Mouse (Mus musculus) kidney, adult 2 months (tissue): ENCODE data around the gene Gm26661. TPM values are rescaled to one million over a fixed set of nuclear protein-coding genes. Genes with fewer than 3 reads are reported as not detected.

Source experiments
- DNase-seq: peaks from one replicate; pipeline ENCODE4 v3.0.0; 2021
- H3K27ac ChIP-seq: fragments of 200-500 bp; 2 replicates; pipeline ENCODE4 v1.5.1; 2012; ENCODE audit warnings: low read depth, low read length, control low read depth, inconsistent platforms; ENCODE audit not compliant: insufficient read depth
- H3K27me3 ChIP-seq: fragments of 200-500 bp; replicated peaks from 2 replicates; pipeline ENCODE4 v1.6.1; 2012; ENCODE audit warnings: mild to moderate bottlenecking, moderate library complexity, low read length, inconsistent platforms; ENCODE audit not compliant: control insufficient read depth, insufficient read depth
- H3K36me3 ChIP-seq: fragments of 200-500 bp; 2 replicates; pipeline ENCODE4 v1.6.1; 2012; ENCODE audit warnings: mild to moderate bottlenecking, moderate library complexity, low read length, inconsistent platforms; ENCODE audit not compliant: control insufficient read depth, insufficient read depth
- H3K4me1 ChIP-seq: fragments of 200-500 bp; 2 replicates; pipeline ENCODE4 v1.6.1; 2011; ENCODE audit warnings: low read length; ENCODE audit not compliant: control insufficient read depth, insufficient read depth
- H3K4me3 ChIP-seq: fragments of 200-500 bp; 2 replicates; pipeline ENCODE4 v1.5.1; 2011; ENCODE audit warnings: mild to moderate bottlenecking, low read depth, low read length, control low read depth; ENCODE audit not compliant: insufficient read depth
- CTCF ChIP-seq: fragments of 200-500 bp; conservative IDR thresholded peaks from 2 replicates; pipeline ENCODE4 v1.5.1; 2011; ENCODE audit warnings: low read depth, mild to moderate bottlenecking, control low read depth, low read length, moderate library complexity, mixed read lengths; ENCODE audit not compliant: insufficient read depth, insufficient read length
- POLR2A ChIP-seq: fragments of 200-500 bp; IDR thresholded peaks from one replicate; pipeline ENCODE4 v1.6.1; 2011; ENCODE audit warnings: low read depth, low read length, control low read depth
- whole genome bisulfite sequencing: fragments of 180-500 bp; shearing (Covaris S2); methylation state at CpG from one replicate; pipeline ENCODE4 v1.1.7; 2018; 5-methylcytosine and 5-hydroxymethylcytosine counted together
- polyA plus RNA-seq: library from polyadenylated mRNA; depleted of rRNA; stranded (reverse); fragments of >200 nt; gene quantifications from 2 replicates; pipeline ENCODE4 v1.2.3, GENCODE M21; 2012

Gene Gm26661
- polyA plus RNA-seq, 1 experiment, result not detected

GRCm38 (mm10) chr14:7789266-7790030 lies 1.9 kb upstream of the Gm26661 start:
- no peak overlapping the region for H3K4me3 ChIP-seq
- 0 out of 2 replicates have a peak, but pooled peaks cover 3% of the 10 kb centered on the region for H3K4me1 ChIP-seq
- no peak overlapping the region for H3K27ac ChIP-seq
- TF ChIP-seq POLR2A (no peak), CTCF (no peak)
- DNase-seq, result no peak
- H3K36me3 ChIP-seq, result no peaks in the 10 kb centered on the region
- no peaks in the 10 kb centered on the region for H3K27me3 ChIP-seq
- 83% methylated on average over 7 of the region's 7 CpGs for WGBS

GRCm38 (mm10) chr14:7791061-7791531 lies 291 bp upstream of the Gm26661 start:
- Histone ChIP-seq H3K4me1 (0 out of 2 replicates have a peak, but pooled peaks cover 3% of the 10 kb centered on the region), H3K4me3 (peak overlapping the region; percentile 20; the same call in 1 of the 2 replicates), H3K27ac (no peak overlapping the region), H3K36me3 (no peaks in the 10 kb centered on the region), H3K27me3 (no peaks in the 10 kb centered on the region)
- TF ChIP-seq CTCF (no peak), POLR2A (no peak)
- no peak for DNase-seq
- 19% methylated on average over 19 of the region's 19 CpGs for WGBS

- no peak overlapping the region for H3K4me3 ChIP-seq
- H3K27ac ChIP-seq, result no peak overlapping the region
- H3K36me3 ChIP-seq, result no peaks in the 10 kb centered on the region
- WGBS, result 86% methylated on average over 4 of the region's 4 CpGs
- H3K27me3 ChIP-seq, result no peaks in the 10 kb centered on the region
- TF ChIP-seq CTCF (no peak), POLR2A (no peak)
- DNase-seq, result no peak
- 0 out of 2 replicates have a peak, but pooled peaks cover 3% of the 10 kb centered on the region for H3K4me1 ChIP-seq
Measured at GRCm38 (mm10) chr14:7795961-7796360, 4.6 kb downstream of the Gm26661 start.

DNA sequence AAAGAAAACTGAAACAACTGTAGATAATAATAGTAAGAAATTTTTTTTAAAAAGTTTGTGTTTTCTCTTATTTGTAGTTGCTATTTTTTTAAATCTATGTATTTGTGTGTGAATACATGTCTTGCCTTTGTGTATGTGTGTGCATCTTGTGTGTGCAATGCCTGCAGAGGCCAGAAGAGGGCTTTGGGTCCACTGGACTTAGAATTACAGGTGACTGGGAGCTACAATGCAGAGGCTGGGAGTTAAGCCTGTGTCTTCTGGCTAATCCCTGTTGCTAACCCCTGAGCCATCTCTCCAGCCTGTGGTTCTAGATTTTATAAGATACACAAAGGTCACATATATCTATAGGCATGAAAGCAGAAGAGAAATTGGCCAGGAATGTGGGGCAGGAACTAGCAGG lies 9.2 kb downstream of the Gm26661 start:
- no peak for DNase-seq
- no peaks in the 10 kb centered on the region for H3K27me3 ChIP-seq
- H3K4me3 ChIP-seq, result no peak overlapping the region
- TF ChIP-seq CTCF (no peak), POLR2A (no peak)
- no peak overlapping the region for H3K27ac ChIP-seq
- H3K4me1 ChIP-seq, result no peaks in the 10 kb centered on the region
- H3K36me3 ChIP-seq, result no peaks in the 10 kb centered on the region

- DNase-seq, result peak; percentile 48
Measured at GRCm38 (mm10) chr14:7801831-7802230, 10.4 kb downstream of the Gm26661 start.

DNA sequence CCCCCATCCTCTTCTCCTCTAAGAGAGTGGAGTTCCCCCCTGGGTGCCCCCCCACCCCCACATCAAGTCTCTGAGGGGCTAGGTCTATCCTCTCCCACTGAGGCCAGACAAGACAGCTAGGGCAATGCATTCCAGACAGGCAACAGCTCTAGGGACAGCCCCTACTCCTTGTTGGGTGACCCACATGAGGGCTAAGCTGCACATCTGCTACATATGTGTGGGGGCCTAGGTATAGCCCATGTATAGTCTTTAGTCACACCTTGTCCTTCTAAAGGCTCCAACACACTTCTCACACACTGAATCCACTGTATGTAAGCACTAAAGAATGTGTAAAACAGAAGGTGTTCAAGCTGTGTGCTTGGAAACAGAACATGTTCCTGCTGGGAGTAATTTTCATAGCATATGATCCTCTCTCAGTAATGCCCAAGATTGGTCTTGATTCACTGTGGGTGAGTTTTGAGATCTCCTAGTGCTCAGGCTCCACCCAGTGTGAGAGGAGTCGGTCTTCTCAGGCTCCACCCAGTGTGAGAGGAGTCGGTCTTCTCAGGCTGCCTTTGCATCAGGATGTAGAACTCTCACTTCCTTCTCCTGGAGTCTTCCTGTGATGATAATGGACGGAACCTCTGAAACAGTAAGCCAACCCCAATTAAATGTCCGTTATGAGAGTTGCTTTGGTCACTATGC lies 12.6 kb downstream of the Gm26661 start:
- TF ChIP-seq CTCF, result no peak
- no peak for TF ChIP-seq POLR2A
- WGBS, result 43% methylated on average over 4 of the region's 4 CpGs
- H3K36me3 ChIP-seq, result no peaks in the 10 kb centered on the region
- DNase-seq, result no peak
- H3K27ac ChIP-seq, result no peak overlapping the region
- H3K4me1 ChIP-seq, result no peaks in the 10 kb centered on the region
- H3K4me3 ChIP-seq, result no peak overlapping the region
- H3K27me3 ChIP-seq, result no peaks in the 10 kb centered on the region

More at GRCm38 (mm10) chr14:7801831-7802230, 10.4 kb downstream of the Gm26661 start:
- Histone ChIP-seq H3K36me3 (no peaks in the 10 kb centered on the region), H3K4me3 (no peak overlapping the region), H3K27me3 (no peaks in the 10 kb centered on the region), H3K27ac (no peak overlapping the region), H3K4me1 (no peaks in the 10 kb centered on the region)
- TF ChIP-seq CTCF (peak; percentile 57), POLR2A (no peak)
- 10% methylated on average over 4 of the region's 4 CpGs for WGBS

DNA sequence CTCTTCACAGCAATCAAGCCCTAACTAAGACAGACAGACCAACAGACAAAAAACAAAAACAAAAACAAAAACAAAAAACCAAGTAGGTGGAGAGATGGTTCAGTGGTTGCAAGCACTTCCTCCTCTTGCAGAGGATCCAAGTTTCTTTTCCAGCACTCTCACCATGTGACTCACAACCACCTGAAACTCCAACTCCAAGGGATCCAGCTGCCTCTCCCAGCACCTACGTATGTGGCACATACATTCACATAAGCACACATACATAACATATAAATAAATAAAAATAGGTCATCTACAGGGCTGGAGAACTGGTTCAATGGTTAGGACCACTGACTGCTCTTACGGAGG lies 13.1 kb downstream of the Gm26661 start:
- no peaks in the 10 kb centered on the region for H3K36me3 ChIP-seq
- DNase-seq, result no peak
- no peak overlapping the region for H3K27ac ChIP-seq
- no peak overlapping the region for H3K4me3 ChIP-seq
- no peaks in the 10 kb centered on the region for H3K4me1 ChIP-seq
- no peaks in the 10 kb centered on the region for H3K27me3 ChIP-seq
- 96% methylated on average over 2 of the region's 2 CpGs for WGBS
- TF ChIP-seq POLR2A (no peak), CTCF (no peak)
